29 mouse cellular contexts compared by ENCODE assay signal in genomic region chr11:8759858-8760257, GRCm38 (mm10).
DNase-seq lines count a peak whose midpoint lies in the region; ATAC-seq lines count a peak whose summit lies in the region.
"Had no signal": no experiment of that assay in that cellular context is flagged by ENCODE, and none has a peak within 500 bp of the region (broad histone marks: within the 10 kb centered on the region; RNA-seq: fewer than 3 reads in every experiment).

No protein-coding gene starts in this region.

- H3K27ac ChIP-seq in macrophage: peak overlapping the region; percentile 84
- H3K27ac ChIP-seq: embryonic facial prominence, embryonic 13.5 days; forebrain, embryonic 10.5 days; forebrain, embryonic 15.5 days; gastrocnemius, adult 2 months; heart, embryonic 15.5 days; intestine, embryonic 15.5 days; limb, embryonic 15.5 days; lung, embryonic 15.5 days; midbrain, embryonic 10.5 days; midbrain, embryonic 15.5 days; neural tube, embryonic 13.5 days had no signal

- DNase-seq in 3T3-L1 (ENCODE audit: low read depth, low spot score) (peak; percentile 44), A20 (ENCODE audit: low read depth, low spot score) (peak; percentile 4)
- DNase-seq in neural tube, embryonic 10.5 days (ENCODE audit: extremely low spot score, low spot score): no peak
- DNase-seq in lung, postnatal 4 days: no peak
- no peak for DNase-seq in right cerebral cortex, adult 18-20 months
- DNase-seq: adrenal gland, postnatal 10 days; cerebellum, adult 11-12 months; cerebellum, adult 9-11 months; gastrocnemius, adult 2 months; gastrocnemius, postnatal 36 days; kidney, adult 2 months; kidney, postnatal 4 days; right cerebral cortex, postnatal 25 days; thymus, postnatal 36 days had no signal

- ATAC-seq in neutrophil, adult 5-6 weeks (ENCODE audit: extremely low read depth, insufficient number of reproducible peaks, low FRiP score, poor library complexity, severe bottlenecking): 0 out of 2 replicates have a peak, but pooled peaks have one; percentile 16
- ATAC-seq: forebrain, embryonic 15.5 days; hindbrain, embryonic 16.5 days; intestine, embryonic 15.5 days; midbrain, embryonic 15.5 days had no signal

- no peak overlapping the region for H3K4me3 ChIP-seq in macrophage (ENCODE audit: inconsistent target)
- H3K4me3 ChIP-seq: embryonic facial prominence, embryonic 13.5 days; forebrain, embryonic 10.5 days; forebrain, embryonic 15.5 days; gastrocnemius, adult 2 months; heart, embryonic 15.5 days; intestine, embryonic 15.5 days; limb, embryonic 15.5 days; lung, embryonic 15.5 days; midbrain, embryonic 10.5 days; midbrain, embryonic 15.5 days; myocyte; neural tube, embryonic 13.5 days had no signal

- WGBS in macrophage (ENCODE audit: missing documents): 25% methylated on average over 1 of the region's 1 CpGs

- no peaks in the 10 kb centered on the region for H3K36me3 ChIP-seq in macrophage (ENCODE audit: inconsistent target)
- H3K36me3 ChIP-seq: embryonic facial prominence, embryonic 13.5 days; forebrain, embryonic 10.5 days; forebrain, embryonic 15.5 days; G1E; heart, embryonic 15.5 days; intestine, embryonic 15.5 days; limb, embryonic 15.5 days; lung, embryonic 15.5 days; midbrain, embryonic 10.5 days; midbrain, embryonic 15.5 days; neural tube, embryonic 13.5 days had no signal

- no peaks in the 10 kb centered on the region for H3K79me2 ChIP-seq in macrophage (ENCODE audit: inconsistent target)

Comparison
In these comparisons a context has a peak if more than half of its experiments do, and no peak if none do; other contexts are left out.
1. DNase-seq: peak in 3T3-L1 (single experiment) and A20 (single experiment); none in neural tube, embryonic 10.5 days (single experiment), lung, postnatal 4 days (0 of 2) and right cerebral cortex, adult 18-20 months (single experiment).